ENCODE assay signal across 8 mouse cellular contexts in the genomic region with DNA sequence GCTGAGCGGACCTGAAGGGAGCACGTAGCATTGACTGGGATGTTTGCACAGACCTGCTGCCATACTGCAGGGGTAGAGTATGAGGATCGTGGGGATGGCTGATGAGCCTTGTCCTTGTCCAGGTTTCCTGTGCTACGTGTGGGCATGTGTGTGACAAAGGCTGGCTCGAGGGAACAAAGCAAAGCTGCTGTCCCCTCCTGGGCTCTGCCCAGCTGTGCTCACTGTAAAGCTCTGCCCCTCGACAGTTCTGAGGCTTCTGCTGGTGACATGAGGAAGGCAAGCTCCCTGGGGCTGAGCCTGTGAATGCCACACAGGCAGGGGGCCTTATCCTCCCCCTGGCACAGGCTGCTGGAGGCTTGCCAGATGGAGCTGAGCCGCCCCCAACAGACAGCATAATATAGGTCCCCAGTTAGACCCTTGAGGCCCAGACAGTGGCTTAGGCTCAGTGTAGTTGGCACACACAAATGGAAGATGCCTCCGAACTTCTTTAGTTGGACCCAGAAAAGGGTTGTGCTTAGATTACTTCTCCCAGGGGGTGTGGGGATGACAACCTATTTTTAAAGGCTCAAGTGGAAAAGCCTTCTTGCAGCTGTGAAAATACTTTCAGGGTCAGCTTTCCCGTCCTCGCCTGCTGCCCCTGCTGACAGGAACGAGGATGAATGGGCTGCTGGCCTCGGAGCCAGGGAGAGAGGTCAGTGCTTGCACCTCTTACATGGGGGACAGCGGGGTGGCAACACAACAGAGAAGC. TPM values are rescaled to one million over a fixed set of nuclear protein-coding genes. Genes with fewer than 3 reads are reported as not detected.
A peak's percentile ranks its signal among the peaks of the same experiment; 100 is the strongest.
DNase-seq lines count a peak whose midpoint lies in the region; ATAC-seq and TF ChIP-seq lines count a peak whose summit lies in the region.

No protein-coding gene starts in this region.

- no peak; the same call in 1 of the 2 replicates for TF ChIP-seq CTCF in kidney, postnatal 0 days (IDR thresholded peaks at IDR 0.05; ENCODE audit: low read depth)

- peak; percentile 72 for DNase-seq in kidney, postnatal 0 days (ENCODE audit: low spot score)
- no peak for DNase-seq in kidney, adult 8-10 months
- peak; percentile 73 for DNase-seq in embryo, embryonic 10.5 days (ENCODE audit: low spot score)
- DNase-seq in c-Kit-positive CD71-positive TER-119-positive erythroid progenitor cells, embryonic 14.5 days (ENCODE audit: low spot score), result no peak
- DNase-seq in cerebellum, postnatal 36 days, result no peak
- no peak for DNase-seq in Muller cell, postnatal 12 days (ENCODE audit: inconsistent ontology term)

- no peak overlapping the region for H3K27ac ChIP-seq in kidney, postnatal 0 days
- H3K27ac ChIP-seq in heart, embryonic 14.5 days (replicated peaks in 1 of 2; ENCODE audit: control insufficient read depth in 1 of 2, insufficient read depth in 1 of 2, low read depth in 2 of 2, low read length in 2 of 2), result peak overlapping the region; percentile 30 to 74
- peak overlapping the region; percentile 52 for H3K27ac ChIP-seq in midbrain, embryonic 13.5 days

- no peak overlapping the region for H3K4me3 ChIP-seq in kidney, postnatal 0 days (replicated peaks; ENCODE audit: low read depth, low read length)
- no peak overlapping the region for H3K4me3 ChIP-seq in heart, embryonic 14.5 days (ENCODE audit: control insufficient read depth in 1 of 2, insufficient read depth in 1 of 2, low read depth in 1 of 2, low read length in 2 of 2)
- no peak overlapping the region for H3K4me3 ChIP-seq in midbrain, embryonic 13.5 days (replicated peaks)

- H3K9ac ChIP-seq in kidney, postnatal 0 days (ENCODE audit: low read depth, low read length), result no peak overlapping the region
- peak overlapping the region; percentile 57; the same call in 1 of the 2 replicates for H3K9ac ChIP-seq in heart, embryonic 14.5 days (ENCODE audit: low read length)
- H3K9ac ChIP-seq in midbrain, embryonic 13.5 days (replicated peaks), result 0 out of 2 replicates have a peak overlapping the region, but pooled peaks have one; percentile 12

- 26% methylated on average over 13 of the region's 13 CpGs for WGBS in kidney, postnatal 0 days
- 29% methylated on average over 13 of the region's 13 CpGs for WGBS in heart, embryonic 14.5 days
- 27% methylated on average over 13 of the region's 13 CpGs for WGBS in midbrain, embryonic 13.5 days

- no peaks in the 10 kb centered on the region for H3K36me3 ChIP-seq in kidney, postnatal 0 days (ENCODE audit: insufficient read depth, low read length)
- no peaks in the 10 kb centered on the region for H3K36me3 ChIP-seq in heart, embryonic 14.5 days (ENCODE audit: control insufficient read depth, insufficient read depth, low read length)
- H3K36me3 ChIP-seq in midbrain, embryonic 13.5 days, result no peaks in the 10 kb centered on the region

- H3K9me3 ChIP-seq in kidney, postnatal 0 days (replicated peaks; ENCODE audit: low read length), result no peaks in the 10 kb centered on the region
- no peaks in the 10 kb centered on the region for H3K9me3 ChIP-seq in heart, embryonic 14.5 days (ENCODE audit: control insufficient read depth, low read length)
- H3K9me3 ChIP-seq in midbrain, embryonic 13.5 days, result no peaks in the 10 kb centered on the region

- no peak overlapping the region for H3K4me2 ChIP-seq in kidney, postnatal 0 days (ENCODE audit: low read length)
- peak overlapping the region; percentile 29 for H3K4me2 ChIP-seq in heart, embryonic 14.5 days (ENCODE audit: low read length)
- no peak overlapping the region; the same call in 1 of the 2 replicates for H3K4me2 ChIP-seq in midbrain, embryonic 13.5 days (replicated peaks)

- ATAC-seq in kidney, postnatal 0 days (replicated peaks; ENCODE audit: low FRiP score, low read depth), result peak; percentile 49
- peak; percentile 45 for ATAC-seq in heart, embryonic 14.5 days (ENCODE audit: insufficient number of reproducible peaks, insufficient read depth, low FRiP score, low read depth)
- ATAC-seq in midbrain, embryonic 13.5 days, result peak; percentile 79

- H3K4me1 ChIP-seq in kidney, postnatal 0 days (replicated peaks; ENCODE audit: insufficient read depth, low read length), result peaks cover 5% of the 10 kb centered on the region; the same call in 1 of the 2 replicates
- H3K4me1 ChIP-seq in heart, embryonic 14.5 days (ENCODE audit: control insufficient read depth in 2 of 2, insufficient read depth in 2 of 2, low read length in 2 of 2), result peaks cover 22 to 30% of the 10 kb centered on the region in 2 experiments
- peaks cover 37% of the 10 kb centered on the region for H3K4me1 ChIP-seq in midbrain, embryonic 13.5 days (replicated peaks)

- H3K27me3 ChIP-seq in kidney, postnatal 0 days (ENCODE audit: insufficient read depth, low read length), result no peaks in the 10 kb centered on the region
- no peaks in the 10 kb centered on the region; the same call in 1 of the 2 replicates for H3K27me3 ChIP-seq in heart, embryonic 14.5 days (ENCODE audit: control insufficient read depth, insufficient read depth, low read length)
- H3K27me3 ChIP-seq in midbrain, embryonic 13.5 days, result peaks cover 5% of the 10 kb centered on the region

RNA-seq across cellular contexts. Expression of gene Hdac4, which starts 16.7 kb away (rescaled TPM):
- polyA plus RNA-seq in kidney, postnatal 0 days (2015; fragmentation: Nextera tagmentation; extraction: Ambion mirVana), result 13.1 and 13.9 TPM in 2 replicates
- polyA plus RNA-seq in heart, embryonic 14.5 days (2014; fragmentation: Nextera tagmentation; extraction: Ambion mirVana), result 15.4 and 16.5 TPM in 2 replicates
- polyA plus RNA-seq in midbrain, embryonic 13.5 days (2015; fragmentation: Nextera tagmentation; extraction: Ambion mirVana), result 24.3 and 25.6 TPM in 2 replicates

Comparison
In these comparisons a context has a peak if more than half of its experiments do, and no peak if none do; other contexts are left out.
1. DNase-seq: peak in kidney, postnatal 0 days (single experiment) and embryo, embryonic 10.5 days (single experiment); none in kidney, adult 8-10 months (0 of 2), c-Kit-positive CD71-positive TER-119-positive erythroid progenitor cells, embryonic 14.5 days (single experiment), cerebellum, postnatal 36 days (0 of 2) and Muller cell, postnatal 12 days (single experiment).
2. Peak in every context shown above with its lines, with median percentiles within 50 percentile points of each other: ATAC-seq.